Mouse (Mus musculus) CH12.LX (cell line): ENCODE results near the gene Wdr38. TPM values are rescaled to one million over a fixed set of nuclear protein-coding genes. Genes with fewer than 3 reads are reported as not detected.

ENCODE experiments used
- DNase-seq: peaks from one replicate; pipeline ENCODE4 v3.0.0-alpha.2; 2013; ENCODE audit errors: extremely low read depth
- H3K27ac ChIP-seq: 2 replicates; pipeline ENCODE4 v1.5.1; 2012; ENCODE audit warnings: low read depth, mild to moderate bottlenecking, control low read depth, moderate library complexity; ENCODE audit not compliant: insufficient read depth
- H3K27me3 ChIP-seq: replicated peaks from 2 replicates; pipeline ENCODE3; 2012; ENCODE audit warnings: inconsistent platforms
- H3K36me3 ChIP-seq, 2 experiments: replicated peaks in 1 of 2; 2 replicates each; pipeline versions ENCODE3 to v1.6.1; 2012; ENCODE audit warnings: inconsistent platforms in 1 of 2, low read length in 1 of 2, mild to moderate bottlenecking in 1 of 2, mixed read lengths in 1 of 2, moderate library complexity in 1 of 2; ENCODE audit not compliant: control insufficient read depth in 1 of 2, insufficient read depth in 1 of 2
- H3K4me1 ChIP-seq, 2 experiments: 2 replicates each; pipeline ENCODE4 v1.6.1; 2012; ENCODE audit warnings: inconsistent platforms in 1 of 2, moderate library complexity in 1 of 2; ENCODE audit not compliant: insufficient read depth in 2 of 2, control insufficient read depth in 1 of 2
- H3K4me2 ChIP-seq: 2 replicates; pipeline ENCODE4 v1.6.1; 2012; ENCODE audit warnings: low read depth, mild to moderate bottlenecking, control low read depth; ENCODE audit not compliant: poor library complexity, insufficient read depth, severe bottlenecking
- H3K4me3 ChIP-seq, 3 experiments: fragments of 150-350 bp in 1 of 3; sonication (generic) in 1 of 3; replicated peaks in 1 of 3; 2 replicates each; pipeline versions ENCODE3 to v1.5.1; 2011 to 2012; ENCODE audit warnings: low read depth in 2 of 3, low read length in 2 of 3, mild to moderate bottlenecking in 2 of 3, moderate library complexity in 2 of 3, control low read depth in 1 of 3, improper control_type of control experiment in 1 of 3, inconsistent platforms in 1 of 3, mixed read lengths in 1 of 3; ENCODE audit not compliant: poor library complexity in 1 of 3
- H3K79me2 ChIP-seq: replicated peaks from 2 replicates; pipeline ENCODE4 v1.6.1; 2012; ENCODE audit warnings: mild to moderate bottlenecking, moderate library complexity; ENCODE audit not compliant: control insufficient read depth, poor library complexity, insufficient read depth, severe bottlenecking; ENCODE audit errors: extremely low read depth
- H3K9ac ChIP-seq: 2 replicates; pipeline ENCODE4 v1.6.1; 2012; ENCODE audit warnings: low read depth, mild to moderate bottlenecking, control low read depth, moderate library complexity; ENCODE audit not compliant: insufficient read depth
- H3K9me3 ChIP-seq: replicated peaks from 2 replicates; pipeline ENCODE3; 2012; ENCODE audit warnings: low read length, inconsistent platforms, mixed read lengths
- BHLHE40 ChIP-seq: IDR thresholded peaks from 2 replicates; pipeline ENCODE4 v1.6.1; 2011; ENCODE audit warnings: mild to moderate bottlenecking, low read depth, low read length, improper control_type of control experiment
- CHD1 ChIP-seq: IDR thresholded peaks from 2 replicates; pipeline ENCODE4 v1.6.1; 2012; ENCODE audit warnings: low read depth, low read length, improper control_type of control experiment, inconsistent platforms
- CHD2 ChIP-seq: IDR thresholded peaks from 2 replicates; pipeline ENCODE4 v1.6.1; 2011; ENCODE audit warnings: low read length, improper control_type of control experiment
- CTCF ChIP-seq, 2 experiments: IDR thresholded peaks in 1 of 2; conservative IDR thresholded peaks in 1 of 2; 2 replicates each; pipeline ENCODE4 v1.5.1; 2011 to 2012; ENCODE audit warnings: low read depth in 2 of 2, low read length in 2 of 2, improper control_type of control experiment in 1 of 2, inconsistent platforms in 1 of 2, mild to moderate bottlenecking in 1 of 2, moderate library complexity in 1 of 2
- E2F4 ChIP-seq: IDR thresholded peaks from 2 replicates; pipeline ENCODE4 v1.6.1; 2011; ENCODE audit warnings: low read depth, low read length, improper control_type of control experiment; ENCODE audit not compliant: insufficient replicate concordance
- ELF1 ChIP-seq: IDR thresholded peaks from 2 replicates; pipeline ENCODE4 v1.6.1; 2014; ENCODE audit warnings: low read depth, mild to moderate bottlenecking, inconsistent platforms, low read length, improper control_type of control experiment
- ETS1 ChIP-seq: conservative IDR thresholded peaks from 2 replicates; pipeline ENCODE4 v1.6.1; 2012; ENCODE audit warnings: low read depth, mild to moderate bottlenecking, inconsistent platforms, low read length, improper control_type of control experiment, moderate library complexity
- HCFC1 ChIP-seq: IDR thresholded peaks from 2 replicates; pipeline ENCODE4 v1.6.1; 2012; ENCODE audit warnings: low read depth, mild to moderate bottlenecking, inconsistent platforms, low read length, improper control_type of control experiment
- IRF4 ChIP-seq: IDR thresholded peaks from 2 replicates; pipeline ENCODE4 v1.6.1; 2014; ENCODE audit warnings: low read depth, mild to moderate bottlenecking, inconsistent platforms, low read length, improper control_type of control experiment
- JUN ChIP-seq: IDR thresholded peaks from 2 replicates; pipeline ENCODE4 v1.6.1; 2011; ENCODE audit warnings: low read depth, mild to moderate bottlenecking, low read length, improper control_type of control experiment, moderate library complexity; ENCODE audit not compliant: insufficient read depth
- JUND ChIP-seq: conservative IDR thresholded peaks from 2 replicates; pipeline ENCODE4 v1.6.1; 2011; ENCODE audit warnings: low read depth, low read length, improper control_type of control experiment
- KAT2A ChIP-seq: IDR thresholded peaks from 2 replicates; pipeline ENCODE4 v1.6.1; 2012; ENCODE audit warnings: low read length, improper control_type of control experiment, inconsistent platforms; ENCODE audit not compliant: insufficient replicate concordance
- MAFK ChIP-seq: IDR thresholded peaks from 2 replicates; pipeline ENCODE4 v1.6.1; 2011; ENCODE audit warnings: low read length, improper control_type of control experiment; ENCODE audit not compliant: insufficient replicate concordance
- MAX ChIP-seq: IDR thresholded peaks from 2 replicates; pipeline ENCODE4 v1.6.1; 2011; ENCODE audit warnings: low read length, improper control_type of control experiment
- MAZ ChIP-seq: IDR thresholded peaks from 2 replicates; pipeline ENCODE4 v1.6.1; 2012; ENCODE audit warnings: low read depth, mild to moderate bottlenecking, inconsistent platforms, low read length, improper control_type of control experiment, moderate library complexity
- MXI1 ChIP-seq: IDR thresholded peaks from 2 replicates; pipeline ENCODE4 v1.6.1; 2011; ENCODE audit warnings: mild to moderate bottlenecking, low read depth, low read length, improper control_type of control experiment
- PAX5 ChIP-seq: IDR thresholded peaks from 2 replicates; pipeline ENCODE4 v1.6.1; 2012; ENCODE audit warnings: low read length, inconsistent platforms, mixed read lengths
- POLR2A ChIP-seq: IDR thresholded peaks from 2 replicates; pipeline ENCODE4 v1.6.1; 2011; ENCODE audit warnings: low read depth, mild to moderate bottlenecking, improper control_type of control experiment, low read length
- POLR2AphosphoS2 ChIP-seq: IDR thresholded peaks from 2 replicates; pipeline ENCODE4 v1.6.1; 2011; ENCODE audit warnings: low read depth, low read length, improper control_type of control experiment
- TBP ChIP-seq: conservative IDR thresholded peaks from 2 replicates; pipeline ENCODE4 v1.6.1; 2011; ENCODE audit warnings: low read depth, low read length, improper control_type of control experiment
- USF1 ChIP-seq: IDR thresholded peaks from 2 replicates; pipeline ENCODE4 v1.6.1; 2014; ENCODE audit warnings: low read depth, mild to moderate bottlenecking, inconsistent platforms, low read length, improper control_type of control experiment
- USF2 ChIP-seq: conservative IDR thresholded peaks from 2 replicates; pipeline ENCODE4 v1.6.1; 2011; ENCODE audit warnings: low read depth, low read length, improper control_type of control experiment
- ZC3H11A ChIP-seq: IDR thresholded peaks from 2 replicates; pipeline ENCODE4 v1.6.1; 2012; ENCODE audit warnings: low read depth, mild to moderate bottlenecking, inconsistent platforms, low read length, improper control_type of control experiment
- ZMIZ1 ChIP-seq: IDR thresholded peaks from 2 replicates; pipeline ENCODE4 v1.6.1; 2012; ENCODE audit warnings: low read depth, mild to moderate bottlenecking, inconsistent platforms, low read length, improper control_type of control experiment
- dilution Hi-C: fragments of 300-500 bp; cut with MboI; formaldehyde crosslinking; loops from 2 replicates; pipeline ENCODE4 v1.14.3; 2020; ENCODE audit warnings: low sequenced_read_pairs; ENCODE audit not compliant: extremely low pct_unique_long_range_greater_than_20kb, extremely low pct_ligation_motif_present
- in situ Hi-C: fragments of 300-500 bp; cut with MboI; formaldehyde crosslinking; loops from 3 replicates; pipeline ENCODE4 v1.14.3; 2019; ENCODE audit warnings: low sequenced_read_pairs, low pct_ligation_motif_present, low pct_unique_long_range_greater_than_20kb, mixed read lengths
- polyA plus RNA-seq: library from polyadenylated mRNA; unstranded; fragments of >175 nt; gene quantifications from 2 replicates; pipeline ENCODE4 v1.2.1, GENCODE M21; 2012; ENCODE audit warnings: low read depth; ENCODE audit not compliant: insufficient read length
- total RNA-seq, 2 experiments: library from RNA; depleted of rRNA; stranded (reverse); fragments of 300-350 nt in 1 of 2; fragments of >200 nt in 1 of 2; gene quantifications; 2 replicates each; pipeline ENCODE4 v1.2.3; 2012 to 2014

Wdr38 gene
- total and polyA plus RNA-seq, 3 experiments: 0.28 to 1.0 (median 0.40) TPM

GRCm38 (mm10) chr2:38999381-38999780 lies 2.1 kb downstream of the Wdr38 start:
- dilution Hi-C loops (no loop called here), in situ Hi-C loops (loop anchor here (5.0 to 10.0 kb wide), 2 partner anchors 67 to 205 kb away; partner anchors contain the start of gene Olfml2a)
- H3K9ac ChIP-seq: no peak overlapping the region
- peaks cover 26% of the 10 kb centered on the region for H3K79me2 ChIP-seq
- peaks cover 6 to 61% of the 10 kb centered on the region in 2 experiments for H3K4me1 ChIP-seq
- H3K9me3 ChIP-seq: no peaks in the 10 kb centered on the region
- H3K4me3 ChIP-seq: no peak overlapping the region
- peak overlapping the region; percentile 39; the same call in 1 of the 2 replicates for H3K27ac ChIP-seq
- TF ChIP-seq ZMIZ1 (0 out of 2 replicates have a peak, but pooled peaks have one; percentile 5), MAFK (no peak), CHD2 (0 out of 2 replicates have a peak, but pooled peaks have one; percentile 3)
- TF ChIP-seq, all 38 proteins: peak for 2
- Histone ChIP-seq H3K27me3 (no peaks in the 10 kb centered on the region), H3K4me2 (no peak overlapping the region), H3K36me3 (peaks cover 43 to 53% of the 10 kb centered on the region in 2 experiments)
- DNase-seq: no peak

GRCm38 (mm10) chr2:38999910-39000586 lies 2.8 kb downstream of the Wdr38 start:
- H3K4me1 ChIP-seq: peaks cover 6 to 56% of the 10 kb centered on the region in 2 experiments
- H3K27me3 ChIP-seq: no peaks in the 10 kb centered on the region
- dilution Hi-C loops (no loop called here), in situ Hi-C loops (loop anchor here (5.0 to 10.0 kb wide), 2 partner anchors 68 to 205 kb away; partner anchors contain the start of gene Olfml2a)
- DNase-seq: no peak
- TF ChIP-seq HCFC1 (no peak), ELF1 (no peak), JUND (no peak), CHD1 (no peak), ETS1 (no peak), KAT2A (no peak), CTCF (conservative IDR thresholded peaks at IDR 0.05 in 1 of 2, IDR thresholded peaks at IDR 0.05 in 1 of 2; ENCODE audit: low read depth in 2 of 2, low read length in 2 of 2) (no peak), MAX (no peak), POLR2AphosphoS2 (peak; percentile 83), JUN (no peak), MAZ (no peak), ZMIZ1 (peak; percentile 56), POLR2A (peak; percentile 41), BHLHE40 (no peak), E2F4 (no peak), TBP (no peak), USF1 (no peak), PAX5 (no peak), USF2 (no peak), IRF4 (no peak), ZC3H11A (no peak), MXI1 (no peak)
- H3K36me3 ChIP-seq: peaks cover 43 to 53% of the 10 kb centered on the region in 2 experiments
- no peak overlapping the region for H3K4me2 ChIP-seq
- no peaks in the 10 kb centered on the region for H3K9me3 ChIP-seq
- H3K4me3 ChIP-seq: no peak overlapping the region
- H3K9ac ChIP-seq: no peak overlapping the region
- H3K79me2 ChIP-seq: peaks cover 31% of the 10 kb centered on the region
- H3K27ac ChIP-seq: peak overlapping the region; percentile 39; the same call in 1 of the 2 replicates
